Mouse (Mus musculus) erythroid progenitor cell, adult 5-6 weeks (primary cell): ENCODE measurements around the gene Ybx2. TPM values are rescaled to one million over a fixed set of nuclear protein-coding genes. Genes with fewer than 3 reads are reported as not detected.

Source experiments
- ATAC-seq: replicated peaks from 2 replicates; pipeline ENCODE4 v1.8.0; 2016; ENCODE audit warnings: moderate number of reproducible peaks, mild to moderate bottlenecking, moderate TSS enrichment, inconsistent platforms; ENCODE audit not compliant: poor library complexity, low FRiP score, severe bottlenecking
- total RNA-seq, 2 experiments: library from RNA; stranded (forward) in 1 of 2; stranded (reverse) in 1 of 2; fragments of 150-400 nt in 1 of 2; fragments of 186-747, 209-891 nt in 1 of 2; gene quantifications; 2 replicates each; pipeline versions ENCODE4 v1.2.3 to v1.2.4; 2015 to 2017; ENCODE audit warnings: low replicate concordance in 2 of 2

The Ybx2 gene
- total RNA-seq, 2 experiments from 2014 or later = 3.9 TPM; not detected in 1

DNA sequence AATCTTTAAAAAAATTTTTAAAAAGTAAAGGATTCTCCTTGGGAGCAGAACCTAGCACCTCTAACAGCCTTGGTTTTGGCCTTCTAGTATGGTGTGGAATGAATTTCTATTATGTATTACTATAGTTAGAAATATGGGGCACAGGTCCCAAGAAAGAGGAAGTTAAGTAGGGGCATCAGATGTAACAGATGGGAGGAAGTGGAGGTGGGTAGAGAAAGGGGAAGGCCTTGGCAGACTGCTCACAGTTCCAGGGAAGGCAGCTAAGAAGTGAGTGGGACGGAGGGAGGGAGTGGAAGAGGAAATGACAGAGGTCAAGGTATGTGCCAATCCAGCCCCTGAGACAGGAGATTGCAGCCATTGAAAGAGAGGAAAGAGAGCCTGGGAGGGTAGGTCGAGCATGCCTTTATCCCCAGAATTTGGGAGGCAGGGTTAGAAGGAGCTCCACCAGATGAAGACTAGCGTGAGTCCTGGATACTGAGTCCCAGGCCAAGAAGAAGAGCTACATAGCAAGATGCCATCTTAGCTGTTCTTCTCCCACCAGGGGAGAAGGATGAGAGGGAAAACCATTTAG is 4.5 kb upstream of the Ybx2 start:
- no peak for ATAC-seq

DNA sequence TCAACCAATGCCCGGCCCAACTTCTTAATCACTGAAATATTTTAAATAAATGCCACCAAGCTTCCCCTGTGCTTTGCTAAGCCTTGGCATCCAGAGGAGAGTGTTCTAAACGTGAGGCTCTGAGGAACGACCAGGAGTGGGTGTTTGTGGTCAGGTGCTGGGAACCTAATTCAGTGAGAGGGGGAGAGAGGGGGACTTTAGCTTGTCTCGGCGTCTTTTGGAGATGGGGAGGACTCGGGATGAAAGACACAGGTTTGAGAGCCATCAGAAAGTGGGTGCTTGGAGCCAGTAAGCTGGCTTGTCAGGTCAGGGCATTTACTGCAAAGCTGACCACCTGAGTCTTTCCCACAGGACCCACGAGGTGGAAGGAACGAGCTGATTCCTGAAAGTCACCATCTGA is 3.8 kb upstream of the Ybx2 start:
- no peak for ATAC-seq

DNA sequence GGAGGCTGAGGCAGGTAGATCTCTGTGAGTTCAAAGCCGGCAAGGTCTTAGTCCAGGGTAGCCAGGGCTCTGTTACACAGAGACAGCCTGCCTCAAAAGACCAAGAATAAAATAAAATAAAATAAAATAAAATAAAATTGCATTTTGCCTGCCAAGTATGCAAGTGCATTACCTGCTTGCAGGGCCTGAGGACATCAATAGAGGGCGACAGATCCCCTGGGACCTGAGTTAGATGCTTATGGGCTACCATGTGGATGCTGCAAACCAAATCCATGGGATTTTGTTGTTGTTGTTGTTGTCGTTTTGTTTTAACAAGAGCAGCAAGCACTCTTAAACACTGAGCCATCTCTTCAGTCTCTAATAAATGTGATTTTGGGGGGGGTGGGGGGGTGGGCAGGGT is 3.3 kb upstream of the Ybx2 start:
- ATAC-seq = no peak

DNA sequence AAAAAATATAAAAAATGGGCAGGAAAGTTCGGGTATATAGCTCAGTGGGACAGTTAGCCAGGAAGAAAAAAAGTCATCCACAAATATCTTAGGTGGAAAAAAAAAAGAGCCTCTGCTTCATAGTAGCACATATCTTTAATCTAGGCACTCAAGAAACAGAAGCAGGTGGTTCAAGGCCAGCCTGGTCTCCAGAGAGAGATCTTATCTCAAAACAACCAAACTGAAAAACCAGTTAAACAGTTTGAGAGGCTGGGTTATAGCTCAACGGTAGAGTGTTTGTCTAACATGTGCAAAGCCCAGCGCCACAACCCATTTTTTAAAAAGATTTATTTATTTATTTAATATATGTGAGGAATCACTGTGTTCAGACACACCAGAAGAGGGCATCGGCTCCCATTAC is 2.5 kb upstream of the Ybx2 start:
- ATAC-seq = no peak

DNA sequence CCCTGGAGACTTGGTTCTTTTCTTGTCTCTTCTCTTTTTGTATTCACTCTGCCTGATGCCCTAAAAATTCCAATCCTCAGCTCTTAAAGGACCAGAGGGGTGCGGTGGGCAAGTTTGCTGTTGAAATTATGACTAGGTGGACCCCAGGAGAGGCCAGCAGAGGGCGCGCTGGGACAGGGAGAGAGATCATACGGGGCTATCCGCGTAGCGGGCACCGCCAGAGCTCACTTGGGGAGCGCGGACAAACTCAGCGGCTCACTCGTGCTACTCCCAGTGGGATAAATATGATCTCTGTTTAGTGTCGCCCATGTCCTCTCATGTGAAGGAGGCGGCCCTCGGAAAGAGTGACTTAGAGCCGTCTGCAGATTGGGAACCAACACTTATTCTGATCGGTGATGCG is 1.4 kb upstream of the Ybx2 start:
- peak; percentile 81 for ATAC-seq

DNA sequence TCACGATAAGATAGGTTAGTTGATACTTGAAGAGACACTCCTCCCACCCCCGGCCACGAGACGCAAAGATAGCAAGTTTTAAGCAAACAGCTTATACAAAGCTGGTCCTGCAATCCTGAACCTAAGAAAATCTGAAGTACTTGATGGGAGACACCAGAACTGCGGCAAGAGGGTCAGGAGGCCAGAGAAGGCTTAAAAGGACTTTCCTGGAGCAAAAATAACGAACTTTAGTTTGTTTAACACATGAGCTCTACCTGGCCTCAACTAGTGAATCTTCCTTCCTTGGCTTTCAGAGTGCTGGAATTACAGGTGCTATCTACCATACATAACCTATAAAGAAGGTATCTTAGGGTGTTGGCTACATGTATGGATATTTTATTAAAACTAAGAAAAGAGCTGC is 915 bp upstream of the Ybx2 start:
- ATAC-seq = peak; percentile 0; the same call in 1 of the 2 replicates

DNA sequence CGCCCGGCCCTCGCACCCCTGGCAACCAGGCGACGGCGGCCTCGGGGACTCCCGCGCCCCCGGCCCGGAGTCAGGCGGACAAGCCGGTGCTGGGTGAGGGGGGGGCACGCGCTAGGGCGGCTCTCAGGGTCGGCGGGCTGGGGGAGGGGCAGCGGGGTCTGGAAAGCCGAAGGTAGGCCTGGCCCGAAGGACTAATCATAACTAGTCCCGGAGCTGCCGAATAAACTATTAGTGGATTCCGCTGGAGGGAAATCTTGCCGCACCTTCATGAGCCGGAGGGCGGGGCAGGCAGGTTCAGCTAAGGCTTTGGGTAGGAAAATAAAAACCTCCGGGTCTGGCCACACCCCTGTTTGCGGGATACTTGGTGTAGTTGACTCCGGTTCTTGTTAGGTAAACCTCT is 560 bp downstream of the Ybx2 start:
- no peak for ATAC-seq

DNA sequence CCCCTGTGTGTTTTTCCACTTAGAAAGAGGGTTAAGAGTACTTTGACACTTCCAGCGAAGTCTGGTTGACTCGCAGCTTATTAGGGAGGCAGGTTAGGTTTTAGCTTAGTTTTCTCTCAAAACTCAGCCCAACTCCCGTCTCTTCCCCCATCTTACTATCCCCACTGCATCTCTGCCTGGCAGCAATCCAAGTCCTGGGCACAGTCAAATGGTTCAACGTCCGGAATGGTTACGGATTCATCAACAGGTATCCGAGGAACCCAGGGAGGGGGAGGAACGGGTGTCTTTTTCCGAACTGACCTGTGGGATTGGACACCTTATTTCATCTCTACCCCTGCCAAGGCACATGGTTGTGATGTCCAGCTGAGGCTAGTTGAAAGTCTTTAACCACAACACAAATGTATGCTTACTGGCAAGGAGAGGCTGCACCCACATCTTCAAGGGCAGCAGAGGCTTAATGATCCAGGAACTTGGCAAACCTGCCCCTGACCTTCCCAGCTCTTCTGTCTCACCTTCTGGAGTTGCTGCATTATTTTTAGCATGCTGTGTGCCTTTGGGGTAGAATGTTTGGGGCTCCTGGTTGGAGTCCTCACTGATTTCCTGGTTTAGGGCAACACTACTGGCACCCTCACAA is 1.2 kb downstream of the Ybx2 start:
- no peak for ATAC-seq

DNA sequence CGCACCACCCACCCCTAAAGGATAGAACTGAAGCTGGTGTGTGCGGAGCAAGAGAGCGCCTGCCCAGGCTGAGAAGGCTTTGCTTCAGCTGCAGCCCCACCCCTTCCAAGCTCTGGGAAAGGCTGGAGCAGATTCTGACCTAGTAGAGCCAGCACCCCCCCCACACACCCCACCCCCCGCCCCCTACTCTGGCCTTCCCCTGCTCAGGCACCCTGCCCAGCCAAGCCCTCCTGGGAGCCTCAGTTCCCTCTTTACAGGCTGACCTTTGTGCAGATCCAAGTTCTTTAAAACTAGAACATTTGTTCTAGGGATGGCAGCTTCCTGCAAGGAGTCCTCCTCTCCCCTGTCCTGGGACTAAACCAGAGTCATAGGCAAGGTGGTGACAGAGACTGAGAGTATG is 1.8 kb downstream of the Ybx2 start:
- no peak for ATAC-seq

DNA sequence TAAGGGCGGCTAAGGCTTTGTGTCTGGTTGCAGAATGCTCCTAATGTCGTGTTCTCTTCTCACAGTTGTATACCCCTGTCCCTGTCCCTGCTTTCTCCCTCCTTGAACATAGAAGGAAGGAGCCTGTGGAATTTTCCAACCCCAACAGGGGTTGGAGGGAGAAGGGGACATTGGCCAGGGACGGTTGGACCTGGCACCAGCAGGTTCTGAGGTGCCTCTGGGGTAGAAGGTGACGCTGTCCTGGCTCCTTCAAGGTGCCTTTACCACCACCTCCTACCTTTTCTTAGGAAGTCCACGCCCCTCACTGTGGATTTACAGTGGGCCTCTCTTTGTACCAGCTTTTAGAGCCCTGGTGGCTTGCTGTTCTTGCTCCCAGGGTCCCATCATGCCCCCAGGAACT is 2.2 kb downstream of the Ybx2 start:
- ATAC-seq = no peak

DNA sequence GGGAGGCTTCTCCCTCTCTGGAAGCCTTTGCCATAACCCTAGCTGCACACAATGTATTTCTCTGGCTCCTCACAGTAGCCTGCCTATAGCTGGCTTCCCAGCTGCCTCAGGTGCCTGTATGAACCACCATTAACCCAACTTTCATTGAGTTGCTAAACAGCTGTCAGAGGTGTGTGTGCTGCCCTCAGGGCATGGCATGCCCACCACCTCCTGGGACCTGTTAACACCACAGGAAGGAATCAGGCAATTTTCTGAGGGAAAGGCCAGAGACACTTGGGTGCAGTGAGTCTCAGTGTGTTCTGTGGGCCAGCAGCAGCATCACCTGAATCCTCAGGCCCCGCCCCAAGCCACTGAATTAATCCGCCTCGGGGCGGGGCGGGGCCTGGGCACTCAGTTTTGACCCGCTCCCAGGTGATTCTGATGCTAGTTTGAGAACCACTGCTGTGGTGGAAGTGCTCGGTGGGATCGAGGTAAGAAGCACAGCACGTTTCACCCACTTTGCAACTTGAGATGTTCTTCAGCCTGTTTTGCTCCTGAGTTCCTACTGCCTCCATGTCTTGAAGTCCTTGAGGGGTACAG is 2.9 kb downstream of the Ybx2 start:
- no peak for ATAC-seq

DNA sequence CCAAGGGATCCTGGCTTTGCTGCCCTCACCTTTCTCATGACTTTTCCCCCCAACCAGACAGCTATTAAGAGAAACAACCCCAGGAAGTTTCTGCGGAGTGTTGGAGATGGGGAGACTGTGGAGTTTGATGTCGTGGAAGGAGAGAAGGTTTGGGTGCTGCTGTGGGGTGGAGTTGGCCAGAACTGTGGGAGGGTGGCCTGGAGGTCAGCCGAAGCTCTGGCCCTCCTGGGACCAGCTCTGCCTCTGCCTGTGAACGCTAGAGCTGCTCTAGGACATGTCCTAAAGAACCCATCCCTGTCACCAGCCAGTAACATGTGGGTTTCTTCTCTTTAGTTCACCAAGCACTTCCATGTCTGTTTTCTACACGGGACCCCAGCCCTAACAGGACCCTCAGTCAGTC is 3.6 kb downstream of the Ybx2 start:
- ATAC-seq = no peak

DNA sequence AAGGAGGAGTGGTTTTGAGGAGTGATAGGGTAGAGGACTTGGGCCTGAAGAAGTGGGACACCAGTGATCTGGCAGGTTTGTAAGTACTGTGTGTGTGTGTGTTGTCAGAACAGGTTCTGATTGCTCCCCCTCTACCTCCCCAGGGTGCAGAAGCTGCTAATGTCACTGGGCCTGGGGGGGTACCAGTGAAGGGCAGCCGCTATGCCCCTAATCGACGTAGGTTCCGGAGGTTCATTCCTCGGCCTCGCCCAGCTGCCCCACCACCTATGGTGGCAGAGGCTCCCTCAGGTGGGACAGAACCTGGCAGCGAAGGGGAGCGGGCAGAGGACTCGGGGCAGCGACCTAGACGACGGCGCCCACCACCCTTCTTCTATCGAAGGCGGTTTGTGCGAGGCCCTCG is 4.1 kb downstream of the Ybx2 start:
- no peak for ATAC-seq

DNA sequence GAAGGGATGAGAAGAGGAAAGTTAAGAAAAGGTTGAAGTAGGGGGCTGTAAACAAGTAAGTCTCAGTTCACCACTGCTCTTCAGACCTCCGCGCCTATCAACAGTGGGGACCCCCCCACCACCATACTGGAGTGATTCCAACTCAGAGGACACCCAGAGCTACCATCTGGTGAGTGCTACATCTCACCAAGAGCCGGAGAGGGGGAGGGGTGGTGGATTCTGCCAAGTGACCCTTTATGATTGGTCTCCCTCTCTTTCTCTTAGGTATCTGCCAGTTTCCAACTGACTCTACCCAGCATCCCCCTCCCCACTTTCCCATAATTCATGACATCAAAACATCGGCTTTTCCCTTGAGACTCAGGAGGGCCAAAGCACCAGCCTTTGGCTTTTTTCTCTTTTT is 5.4 kb downstream of the Ybx2 start:
- no peak for ATAC-seq

DNA sequence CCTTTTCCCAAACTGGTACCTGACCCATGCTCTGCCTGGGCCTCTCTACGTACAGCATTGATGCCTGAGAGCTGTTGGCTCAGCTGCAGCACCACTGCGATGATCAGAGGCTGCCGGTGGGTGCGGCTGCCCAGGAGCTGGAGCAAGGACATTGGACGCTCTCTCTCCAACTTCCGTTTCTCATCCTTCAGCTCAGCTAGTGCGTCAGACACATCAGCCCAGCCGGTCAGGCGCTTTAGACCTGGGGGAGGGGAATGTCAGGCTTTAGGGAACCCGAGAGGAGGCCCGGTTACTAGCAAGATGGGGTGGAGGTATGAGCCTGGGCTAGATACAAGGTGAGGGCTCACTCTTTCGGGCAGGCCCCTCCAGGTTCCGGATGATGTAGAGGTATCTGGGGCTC is 9.6 kb downstream of the Ybx2 start:
- ATAC-seq = no peak

DNA sequence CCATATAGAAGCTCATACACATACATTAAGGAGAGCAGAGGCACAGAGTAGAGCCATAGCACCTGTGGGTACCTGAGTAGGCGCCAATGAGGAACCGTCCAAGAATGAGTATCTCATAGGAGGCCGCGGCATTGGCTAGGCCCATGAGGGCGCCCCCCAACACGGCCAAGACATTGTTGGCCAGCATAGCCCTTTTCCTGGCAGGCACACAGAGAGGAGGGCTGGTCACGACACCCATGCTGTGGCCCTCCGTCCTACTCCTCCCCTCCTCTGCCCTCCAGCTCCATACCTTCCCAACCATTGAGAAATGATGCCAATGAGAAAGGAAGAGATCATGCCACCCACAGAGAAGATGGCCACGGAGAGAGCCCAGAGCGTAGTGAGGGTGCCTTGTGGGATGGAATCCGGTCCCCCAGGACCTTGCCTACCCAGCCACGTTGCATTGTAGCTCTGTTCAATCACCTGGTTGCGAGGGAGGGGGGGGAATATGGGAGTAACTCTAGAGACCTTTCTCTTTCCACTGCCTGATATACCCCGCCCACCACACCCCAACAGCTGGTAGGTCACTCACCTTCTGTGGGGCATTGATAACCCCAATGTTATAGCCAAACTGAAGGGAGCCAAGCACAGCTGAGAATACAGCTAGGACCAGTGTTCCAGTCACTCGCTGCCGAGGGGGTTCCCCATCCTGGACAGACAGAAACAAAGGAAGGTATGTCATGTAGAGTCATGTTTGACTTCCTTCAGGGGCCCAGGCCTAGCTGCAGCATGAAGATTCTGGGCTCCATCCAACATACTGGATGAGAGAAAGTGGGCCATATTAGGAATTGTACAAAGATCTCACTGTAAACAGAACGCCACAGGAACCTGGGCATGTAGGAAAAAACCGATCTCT is 10.6 kb downstream of the Ybx2 start:
- ATAC-seq = peak; percentile 69

DNA sequence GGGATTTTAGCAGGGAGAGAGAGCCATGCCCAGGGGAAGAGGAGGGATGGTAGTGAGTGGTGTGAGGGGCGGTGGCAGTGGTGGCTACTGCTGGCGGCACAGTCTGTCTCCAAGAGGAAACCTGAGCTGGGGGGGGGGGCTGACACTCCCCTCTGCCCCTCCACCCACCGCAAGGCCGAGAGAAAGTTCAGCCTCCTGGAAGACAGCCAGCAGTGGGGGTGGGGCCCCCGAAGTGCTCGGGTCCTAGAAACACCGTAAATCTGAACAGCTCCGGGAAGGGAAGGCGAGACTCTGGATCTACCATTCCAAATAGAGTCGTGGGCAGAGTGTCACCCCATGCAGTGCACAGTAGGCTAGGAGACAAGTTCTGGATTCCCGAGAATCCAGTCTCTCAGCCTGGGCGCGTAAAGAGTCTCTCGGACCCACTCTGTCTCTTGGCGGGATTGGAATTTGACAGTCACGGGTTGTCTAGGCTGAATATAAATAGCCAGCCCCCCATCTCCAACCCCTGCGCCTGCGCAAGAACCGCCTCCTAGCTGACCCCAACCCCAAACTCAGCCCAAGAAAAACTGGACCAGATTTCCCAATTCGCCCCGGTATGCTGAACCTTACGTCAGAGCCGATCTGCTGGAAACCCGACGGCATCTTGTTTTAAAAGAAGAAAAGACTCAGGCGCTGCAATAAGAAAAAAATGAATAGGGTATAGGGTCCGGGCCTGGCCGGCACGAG is 11.9 kb downstream of the Ybx2 start:
- ATAC-seq = peak; percentile 20

DNA sequence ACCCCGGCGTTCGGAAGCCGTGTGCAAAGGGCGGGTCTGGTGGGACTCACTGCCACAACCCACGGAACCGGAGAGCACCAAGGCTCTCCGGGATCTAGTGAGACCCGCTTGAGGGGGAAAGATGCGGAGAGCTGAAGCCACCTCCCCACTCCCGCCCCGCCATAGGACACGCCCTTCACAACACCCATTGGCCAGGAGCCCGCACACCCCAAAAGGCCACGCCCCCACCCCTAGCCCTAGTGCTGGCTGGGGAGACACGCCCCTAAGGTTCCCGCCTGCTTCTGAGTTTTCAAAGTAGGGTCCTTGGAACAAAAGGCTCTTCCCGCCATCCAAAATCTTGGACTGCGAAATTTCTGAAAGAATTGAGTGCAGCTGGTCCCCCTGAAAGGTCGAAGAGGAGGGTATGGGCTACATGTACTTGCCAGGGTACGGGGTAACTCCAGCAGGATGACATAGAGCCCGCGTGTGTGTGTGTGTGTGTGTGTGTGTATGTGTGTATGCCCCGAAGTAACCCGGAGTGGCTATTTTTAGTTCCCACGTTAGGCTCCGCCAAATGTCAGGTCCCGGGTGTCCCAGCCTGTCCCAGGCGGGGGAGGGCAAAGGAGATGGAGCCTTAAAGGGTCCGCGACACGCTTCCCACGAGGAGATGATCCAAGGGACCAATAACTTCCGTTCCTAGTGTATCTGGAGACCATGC is 12.6 kb downstream of the Ybx2 start, which contains the start of gene Slc2a4:
Gene Slc2a4 (minus strand): TSS at position 123 of the 697 bp plus-strand sequence.
- ATAC-seq = peak; percentile 74

DNA sequence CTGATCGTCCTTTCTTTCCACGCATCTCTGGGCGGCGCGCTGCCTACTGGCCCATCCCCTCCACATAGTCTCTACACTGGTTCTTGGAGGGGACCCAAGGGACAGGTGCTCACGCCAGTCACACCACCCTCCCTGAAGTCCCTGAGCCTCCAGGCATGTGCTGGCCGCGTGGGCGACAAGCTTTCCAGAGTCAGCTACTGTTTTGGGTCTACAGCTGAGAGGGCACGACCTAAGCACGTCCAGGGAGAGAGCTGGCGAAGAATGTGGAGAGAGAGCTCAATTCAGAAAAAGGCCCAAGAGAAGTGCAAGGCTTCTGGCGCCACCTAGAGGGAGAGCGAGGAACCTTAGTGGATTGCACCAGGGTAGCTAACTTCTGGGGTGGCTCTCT is 13.2 kb downstream of the Ybx2 start:
- ATAC-seq = peak; percentile 61
